Mouse (Mus musculus) hindbrain, embryonic 10.5 days (tissue): ENCODE results near the gene Fam149a. TPM values are rescaled to one million over a fixed set of nuclear protein-coding genes. Genes with fewer than 3 reads are reported as not detected.

Source experiments
- DNase-seq: peaks from one replicate; pipeline ENCODE4 v3.0.0-alpha.2; 2017; ENCODE audit warnings: low spot score
- H3K27ac ChIP-seq: fragments of 300-500 bp; sonication (generic); 2 replicates; pipeline ENCODE4 v1.5.1; 2016; ENCODE audit warnings: mild to moderate bottlenecking, moderate library complexity
- H3K27me3 ChIP-seq: fragments of 300-500 bp; sonication (generic); 2 replicates; pipeline ENCODE4 v1.6.1; 2016; ENCODE audit warnings: mild to moderate bottlenecking; ENCODE audit not compliant: poor library complexity, insufficient read depth, severe bottlenecking
- H3K36me3 ChIP-seq: fragments of 300-500 bp; sonication (generic); 2 replicates; pipeline ENCODE4 v1.6.1; 2016; ENCODE audit warnings: mild to moderate bottlenecking, moderate library complexity
- H3K4me1 ChIP-seq: fragments of 300-500 bp; sonication (generic); replicated peaks from 2 replicates; pipeline ENCODE4 v1.6.1; 2016; ENCODE audit warnings: mild to moderate bottlenecking
- H3K4me3 ChIP-seq: fragments of 300-500 bp; sonication (generic); 2 replicates; pipeline ENCODE4 v1.5.1; 2016; ENCODE audit warnings: mild to moderate bottlenecking, moderate library complexity
- H3K9me3 ChIP-seq: fragments of 300-500 bp; sonication (generic); 2 replicates; pipeline ENCODE4 v1.6.1; 2016; ENCODE audit warnings: mild to moderate bottlenecking, moderate library complexity
- WGBS: fragments of 180-500 bp; shearing (Covaris S2); methylation state at CpG from one replicate; pipeline ENCODE4 v1.1.7; 2016; 5-methylcytosine and 5-hydroxymethylcytosine counted together
- polyA plus RNA-seq: library from polyadenylated mRNA; unstranded; fragments of >200 nt; fragmentation: Nextera tagmentation; extraction: Ambion mirVana; gene quantifications from 2 replicates; pipeline ENCODE4 v1.2.1, GENCODE M21; 2016

Gene Fam149a
- polyA plus RNA-seq, 1 experiment from 2014 or later: 9.1 TPM

DNA sequence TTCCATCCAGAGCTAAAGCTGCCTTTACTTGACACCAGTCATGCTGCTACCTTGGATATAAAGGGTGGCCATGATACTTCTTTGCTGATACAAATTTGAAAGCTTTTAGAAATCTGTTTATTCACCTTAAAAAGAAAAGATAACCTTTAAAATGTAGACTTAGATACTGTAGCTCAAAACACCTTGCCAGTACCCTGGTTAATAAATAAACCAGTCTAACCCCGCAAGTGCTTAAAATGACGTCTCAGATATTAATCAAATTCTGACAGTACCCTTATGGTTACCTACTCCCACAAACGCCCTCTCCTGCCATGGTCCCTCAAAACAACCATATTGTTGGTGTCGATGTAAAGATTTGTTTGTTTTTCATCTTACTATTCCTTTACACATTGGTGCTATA lies 57.9 kb downstream of the Fam149a start:
- no peaks in the 10 kb centered on the region for H3K4me1 ChIP-seq
- WGBS: 84% methylated on average over 4 of the region's 4 CpGs
- DNase-seq: no peak
- H3K36me3 ChIP-seq: no peaks in the 10 kb centered on the region
- H3K27me3 ChIP-seq: no peaks in the 10 kb centered on the region
- H3K4me3 ChIP-seq: no peak overlapping the region
- no peaks in the 10 kb centered on the region for H3K9me3 ChIP-seq
- no peak overlapping the region for H3K27ac ChIP-seq

DNA sequence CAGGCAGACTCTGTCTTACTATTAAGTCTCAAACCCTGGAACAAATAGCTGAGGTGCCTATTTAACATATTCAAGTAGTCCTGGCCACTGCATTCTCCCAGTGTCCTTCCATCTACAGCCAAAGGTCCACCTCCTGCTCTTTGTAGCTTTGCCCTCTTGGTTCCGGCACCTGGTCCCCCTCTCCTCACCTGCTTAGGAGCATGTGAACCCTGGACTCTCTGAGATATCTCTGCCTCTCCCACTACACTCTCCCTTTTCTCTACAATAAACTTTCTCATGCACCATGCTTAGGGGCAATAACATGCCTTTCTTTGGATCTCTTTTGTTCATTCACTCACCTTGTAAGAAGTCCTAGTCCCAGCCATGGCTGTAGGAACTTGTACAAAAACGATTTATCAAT lies 60.7 kb downstream of the Fam149a start:
- no peaks in the 10 kb centered on the region for H3K9me3 ChIP-seq
- WGBS: 86% methylated on average over 2 of the region's 2 CpGs
- no peaks in the 10 kb centered on the region for H3K27me3 ChIP-seq
- H3K27ac ChIP-seq: no peak overlapping the region
- no peak for DNase-seq
- H3K4me3 ChIP-seq: no peak overlapping the region
- H3K4me1 ChIP-seq: no peaks in the 10 kb centered on the region
- H3K36me3 ChIP-seq: no peaks in the 10 kb centered on the region

DNA sequence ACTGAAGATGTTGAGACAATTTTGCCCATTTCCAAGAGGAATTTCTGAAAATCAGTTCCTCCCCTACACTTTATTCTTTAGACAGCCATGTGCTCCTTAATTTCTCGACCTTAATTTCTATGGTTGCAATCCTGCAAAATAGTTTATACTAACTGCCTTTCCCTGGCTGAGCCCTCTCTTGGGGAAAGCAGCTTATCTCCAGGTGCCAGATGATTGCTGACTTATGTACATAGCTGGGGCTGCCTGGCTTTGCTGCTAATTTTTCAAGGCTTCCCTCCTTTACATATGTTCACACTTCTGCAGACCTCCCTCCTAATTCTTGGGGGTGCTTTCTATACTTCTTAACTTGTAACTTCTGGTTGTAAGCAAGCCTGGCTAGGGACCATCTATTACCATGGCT lies 61.2 kb downstream of the Fam149a start:
- H3K36me3 ChIP-seq: no peaks in the 10 kb centered on the region
- WGBS: 75% methylated on average over 1 of the region's 1 CpGs
- DNase-seq: no peak
- H3K9me3 ChIP-seq: no peaks in the 10 kb centered on the region
- H3K4me1 ChIP-seq: no peaks in the 10 kb centered on the region
- no peaks in the 10 kb centered on the region for H3K27me3 ChIP-seq
- no peak overlapping the region for H3K27ac ChIP-seq
- H3K4me3 ChIP-seq: no peak overlapping the region

DNA sequence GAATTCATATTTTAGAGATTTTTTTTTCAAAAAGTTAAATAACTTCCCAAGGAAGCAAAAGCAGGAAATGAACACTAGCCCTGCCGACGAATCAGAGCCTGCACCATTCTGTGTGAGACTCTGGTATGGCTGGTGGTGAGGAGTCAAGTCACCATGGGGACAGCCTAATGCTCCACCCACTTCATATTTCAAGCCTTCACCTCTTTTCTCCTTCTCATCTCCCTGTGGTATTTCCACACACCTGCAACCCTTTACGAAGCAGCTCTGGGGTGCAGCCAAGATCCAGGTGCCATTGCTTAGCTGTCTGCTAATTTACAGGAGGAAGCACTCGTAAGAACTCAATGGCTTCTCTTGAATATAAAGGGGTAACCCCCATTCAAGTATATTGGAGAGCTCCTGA lies 71.1 kb downstream of the Fam149a start:
- Histone ChIP-seq H3K9me3 (no peaks in the 10 kb centered on the region), H3K36me3 (no peaks in the 10 kb centered on the region), H3K27ac (no peak overlapping the region), H3K4me3 (no peak overlapping the region), H3K4me1 (no peaks in the 10 kb centered on the region), H3K27me3 (no peaks in the 10 kb centered on the region)
- WGBS: 86% methylated on average over 4 of the region's 4 CpGs
- no peak for DNase-seq

DNA sequence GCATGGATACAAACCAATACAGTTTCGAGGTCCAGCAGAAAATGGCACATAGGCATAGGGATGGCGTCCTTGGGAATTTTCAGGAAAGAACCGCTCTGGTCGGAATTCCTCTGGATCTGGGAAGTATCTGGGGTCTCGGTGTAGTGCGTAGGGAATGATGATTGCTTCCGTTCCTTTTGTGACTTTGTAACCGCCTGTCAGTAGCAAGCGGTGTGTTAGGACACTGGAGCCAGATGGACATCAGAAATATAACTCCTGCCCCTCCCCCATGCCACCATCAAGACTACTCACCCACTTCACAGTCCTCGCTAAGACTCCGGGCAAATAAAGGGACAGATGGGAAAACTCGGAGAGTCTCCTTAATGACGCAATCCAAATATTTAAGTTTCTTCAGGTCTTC lies 73.7 kb downstream of the Fam149a start, which contains the start of gene Gm45753:
Gene Gm45753 (minus strand): TSS at position 101 of the 400 bp plus-strand sequence.
- Histone ChIP-seq H3K9me3 (no peaks in the 10 kb centered on the region), H3K27ac (no peak within 1 kb of the TSS), H3K4me3 (no peak within 1 kb of the TSS), H3K27me3 (no peaks in the 10 kb centered on the region), H3K36me3 (no peaks in the 10 kb centered on the region), H3K4me1 (no peaks in the 10 kb centered on the region)
- 92% methylated on average over 13 of the region's 13 CpGs for WGBS
- DNase-seq: no peak

DNA sequence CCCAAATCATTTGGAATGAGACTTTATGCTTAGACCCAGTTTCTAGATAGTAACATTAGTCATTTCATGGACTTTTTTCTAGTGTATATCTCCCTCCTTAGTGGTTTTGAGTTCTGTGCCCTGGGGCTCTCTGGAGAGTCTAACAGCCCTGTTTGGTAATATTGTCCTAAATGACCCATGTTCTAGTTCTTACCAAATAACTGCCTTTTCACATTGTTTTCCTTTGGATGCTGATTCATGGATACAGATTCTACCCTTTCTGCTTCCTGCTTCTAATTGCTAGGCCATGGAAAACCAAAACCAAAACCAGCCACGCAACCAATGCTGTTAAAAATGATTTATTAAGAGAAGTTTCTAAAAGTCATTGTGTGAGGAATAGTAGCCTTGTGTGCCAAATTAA lies 76.6 kb downstream of the Fam149a start:
- Histone ChIP-seq H3K27ac (no peak overlapping the region), H3K4me1 (no peaks in the 10 kb centered on the region), H3K4me3 (no peak overlapping the region), H3K36me3 (no peaks in the 10 kb centered on the region), H3K27me3 (no peaks in the 10 kb centered on the region), H3K9me3 (no peaks in the 10 kb centered on the region)
- no peak for DNase-seq
- 87% methylated on average over 1 of the region's 1 CpGs for WGBS

DNA sequence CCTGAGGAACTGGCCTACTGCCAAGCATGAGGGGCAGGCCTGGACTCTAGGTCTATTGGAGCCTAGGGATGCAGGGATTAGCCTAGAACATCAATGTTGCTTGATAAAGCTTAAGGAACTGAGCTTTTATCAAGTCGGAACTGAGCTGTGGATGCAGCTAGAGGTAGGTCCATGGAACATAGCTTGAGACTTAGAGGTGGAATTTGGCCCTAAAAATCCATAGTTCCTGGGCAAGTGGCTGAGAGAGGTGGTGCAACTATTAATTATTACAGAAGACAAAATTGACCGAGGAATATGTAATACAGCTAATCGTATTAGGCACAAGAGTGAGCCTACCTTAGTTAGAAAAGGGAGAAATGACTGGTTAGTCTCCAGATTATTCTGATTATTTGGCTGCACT lies 77.7 kb downstream of the Fam149a start:
- no peaks in the 10 kb centered on the region for H3K27me3 ChIP-seq
- 93% methylated on average over 3 of the region's 3 CpGs for WGBS
- no peaks in the 10 kb centered on the region for H3K9me3 ChIP-seq
- no peak overlapping the region for H3K4me3 ChIP-seq
- DNase-seq: no peak
- no peak overlapping the region for H3K27ac ChIP-seq
- H3K36me3 ChIP-seq: no peaks in the 10 kb centered on the region
- no peaks in the 10 kb centered on the region for H3K4me1 ChIP-seq

DNA sequence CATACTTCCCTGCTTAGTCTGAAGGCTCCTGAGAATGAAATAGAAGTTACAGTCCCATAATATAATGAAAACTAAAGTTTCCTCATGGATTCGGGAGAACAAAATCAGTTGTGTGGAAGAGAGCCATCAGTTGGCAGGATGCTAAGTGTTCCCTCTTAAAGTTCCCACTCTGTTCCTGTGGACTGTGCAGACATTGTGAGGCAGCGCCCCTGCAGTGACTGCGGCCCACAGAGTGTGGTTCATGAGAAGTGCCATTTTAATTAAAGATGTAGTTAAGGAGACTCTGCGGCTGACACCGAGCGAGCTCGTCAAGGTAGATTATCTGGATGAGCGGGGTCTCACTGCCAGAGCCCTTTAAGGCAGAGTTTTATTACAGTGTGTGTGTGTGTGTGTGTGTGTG lies 79.7 kb downstream of the Fam149a start:
- Histone ChIP-seq H3K27me3 (no peaks in the 10 kb centered on the region), H3K4me1 (no peaks in the 10 kb centered on the region), H3K4me3 (no peak overlapping the region), H3K27ac (no peak overlapping the region), H3K36me3 (no peaks in the 10 kb centered on the region), H3K9me3 (no peaks in the 10 kb centered on the region)
- WGBS: 86% methylated on average over 8 of the region's 8 CpGs
- DNase-seq: no peak

DNA sequence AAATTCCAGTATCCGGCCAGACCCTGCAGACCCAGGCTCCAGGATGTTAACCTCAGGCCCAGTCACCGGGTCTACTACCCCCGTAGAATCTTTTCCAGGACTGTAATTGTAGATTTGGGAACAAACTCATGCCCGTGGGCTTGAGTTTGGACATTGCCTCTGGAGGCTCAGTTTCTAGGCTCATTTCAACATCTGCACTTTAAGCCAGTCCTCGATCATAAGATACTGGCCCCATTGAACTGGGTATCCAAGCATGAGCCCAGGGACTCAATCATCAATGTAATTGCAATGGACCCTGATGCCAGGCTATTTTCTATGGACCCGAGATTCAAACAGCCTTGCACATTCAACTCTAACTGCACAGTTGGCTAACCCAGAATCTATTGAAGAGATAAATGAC lies 86.8 kb downstream of the Fam149a start:
- 91% methylated on average over 6 of the region's 6 CpGs for WGBS
- no peaks in the 10 kb centered on the region for H3K4me1 ChIP-seq
- no peak overlapping the region for H3K4me3 ChIP-seq
- no peaks in the 10 kb centered on the region for H3K36me3 ChIP-seq
- no peaks in the 10 kb centered on the region for H3K27me3 ChIP-seq
- H3K9me3 ChIP-seq: no peaks in the 10 kb centered on the region
- no peak for DNase-seq
- no peak overlapping the region for H3K27ac ChIP-seq

DNA sequence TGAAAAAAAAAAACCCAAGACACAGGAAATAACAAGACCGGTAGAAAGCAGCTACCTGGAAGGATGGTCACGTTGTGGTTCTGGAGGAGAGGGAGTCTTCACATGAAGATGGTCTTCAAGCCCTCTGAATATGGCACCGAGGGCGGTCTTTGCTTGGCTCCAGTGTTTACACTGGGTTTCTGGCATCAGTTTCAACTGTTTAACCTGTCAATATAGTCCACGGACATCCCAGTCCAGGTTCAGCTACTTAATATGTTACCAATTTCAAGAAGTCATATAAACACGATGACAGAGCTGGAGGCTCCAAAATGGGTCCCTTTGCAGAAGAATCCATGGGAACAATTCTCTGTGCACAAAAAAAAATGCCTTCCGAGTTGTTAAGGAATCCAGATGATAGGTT lies 87.4 kb downstream of the Fam149a start, which contains the start of gene Klkb1:
Gene Klkb1 (minus strand): TSS at position 173 of the 400 bp plus-strand sequence.
- Histone ChIP-seq H3K27me3 (no peaks in the 10 kb centered on the region), H3K4me1 (no peaks in the 10 kb centered on the region), H3K4me3 (no peak within 1 kb of the TSS), H3K9me3 (no peaks in the 10 kb centered on the region), H3K36me3 (no peaks in the 10 kb centered on the region), H3K27ac (no peak within 1 kb of the TSS)
- no peak for DNase-seq
- WGBS: 91% methylated on average over 7 of the region's 7 CpGs

DNA sequence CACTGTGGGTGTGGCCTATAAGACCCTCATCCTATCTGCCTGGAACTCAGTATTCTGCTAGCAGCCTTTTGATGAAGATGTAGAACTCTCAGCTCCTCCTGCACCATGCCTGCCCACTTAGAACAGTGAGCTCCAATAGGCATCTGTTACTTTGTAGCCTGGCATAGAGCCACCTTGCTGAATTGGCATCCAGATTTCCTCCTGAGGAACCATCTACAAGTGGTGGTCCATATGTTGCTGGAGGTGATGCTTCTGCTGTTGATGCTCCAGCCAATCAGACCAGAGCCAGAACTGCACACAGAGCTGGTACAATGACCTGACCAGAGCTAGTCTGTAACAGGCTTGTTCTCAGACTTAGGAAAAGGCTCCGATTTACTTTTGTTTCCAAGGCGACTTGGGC lies 90.3 kb downstream of the Fam149a start:
- Histone ChIP-seq H3K4me3 (no peak overlapping the region), H3K36me3 (no peaks in the 10 kb centered on the region), H3K27ac (no peak overlapping the region), H3K4me1 (no peaks in the 10 kb centered on the region), H3K9me3 (no peaks in the 10 kb centered on the region), H3K27me3 (no peaks in the 10 kb centered on the region)
- WGBS: 89% methylated on average over 2 of the region's 2 CpGs
- no peak for DNase-seq

Other genes with a start within 250 kb of the Fam149a start
- gene F11, start 120.3 kb downstream of the Fam149a start, polyA plus RNA-seq: not detected in 2 replicates
- not detected in 2 replicates for gene Klkb1, start 87.4 kb downstream of the Fam149a start, polyA plus RNA-seq
- gene Gm45753, start 73.8 kb downstream of the Fam149a start, polyA plus RNA-seq: not detected in 2 replicates
- gene Cyp4v3, start 49.1 kb downstream of the Fam149a start, polyA plus RNA-seq: 0.41 and 0.45 TPM in 2 replicates
- 0.67 and 0.77 TPM in 2 replicates for gene Tlr3, start 28.8 kb upstream of the Fam149a start, polyA plus RNA-seq
- 30.8 and 36.9 TPM in 2 replicates for gene Sorbs2, start 125.5 kb upstream of the Fam149a start, polyA plus RNA-seq